Mouse (Mus musculus) liver, embryonic 14.5 days (tissue): ENCODE measurements at regions not wholly inside any gene's neighbourhood (a gene's known extent, or its start where the extent isn't known, plus 50 kb on each side); places are given as distances from the start of the nearest gene placed in this dataset.

Experiments
- ATAC-seq: fragments of 200-750 bp; cut with Nextera tagmentation; 2 replicates; pipeline ENCODE4 v1.8.0; 2017; ENCODE audit warnings: moderate number of reproducible peaks, mild to moderate bottlenecking, moderate library complexity; ENCODE audit not compliant: insufficient read depth
- DNase-seq, 3 experiments: peaks; one replicate each; pipeline ENCODE4 v3.0.0-alpha.2; 2012 to 2013; ENCODE audit warnings: low read depth in 3 of 3, low spot score in 3 of 3
- H3K27ac ChIP-seq: fragments of 300-500 bp; sonication (generic); 2 replicates; pipeline ENCODE4 v1.5.1; 2014; ENCODE audit warnings: moderate library complexity, mild to moderate bottlenecking, control low read depth, inconsistent platforms
- H3K27me3 ChIP-seq: fragments of 300-500 bp; sonication (generic); 2 replicates; pipeline ENCODE4 v1.6.1; 2014; ENCODE audit warnings: mild to moderate bottlenecking, low read length, moderate library complexity; ENCODE audit not compliant: control insufficient read depth, insufficient read depth
- H3K36me3 ChIP-seq: fragments of 300-500 bp; sonication (generic); replicated peaks from 2 replicates; pipeline ENCODE4 v1.6.1; 2014; ENCODE audit warnings: low read depth; ENCODE audit not compliant: control insufficient read depth, insufficient read depth
- H3K4me1 ChIP-seq, 2 experiments: fragments of 200-500 bp in 1 of 2; fragments of 300-500 bp in 1 of 2; sonication (generic) in 1 of 2; replicated peaks; 2 replicates each; pipeline ENCODE4 v1.6.1; 2012 to 2014; ENCODE audit warnings: antibody characterized with exemption in 1 of 2, inconsistent platforms in 1 of 2, low read length in 1 of 2; ENCODE audit not compliant: control insufficient read depth in 2 of 2, insufficient read depth in 2 of 2
- H3K4me2 ChIP-seq: fragments of 300-500 bp; sonication (generic); 2 replicates; pipeline ENCODE4 v1.6.1; 2014; ENCODE audit warnings: low read depth, mild to moderate bottlenecking, control low read depth, moderate library complexity
- H3K4me3 ChIP-seq, 2 experiments: fragments of 200-500 bp in 1 of 2; fragments of 300-500 bp in 1 of 2; sonication (generic) in 1 of 2; 2 replicates each; pipeline ENCODE4 v1.5.1; 2012 to 2014; ENCODE audit warnings: low read depth in 2 of 2, low read length in 2 of 2, mild to moderate bottlenecking in 2 of 2, control low read depth in 1 of 2, inconsistent platforms in 1 of 2, moderate library complexity in 1 of 2; ENCODE audit not compliant: insufficient read depth in 1 of 2
- H3K9ac ChIP-seq: fragments of 300-500 bp; sonication (generic); replicated peaks from 2 replicates; pipeline ENCODE4 v1.6.1; 2014; ENCODE audit warnings: mild to moderate bottlenecking, control low read depth, moderate library complexity
- H3K9me3 ChIP-seq: fragments of 300-500 bp; sonication (generic); 2 replicates; pipeline ENCODE4 v1.6.1; 2016; ENCODE audit warnings: low read length, mixed read lengths; ENCODE audit not compliant: control insufficient read depth
- CTCF ChIP-seq: IDR thresholded peaks from 2 replicates; pipeline ENCODE4 v1.5.1; 2016; ENCODE audit warnings: antibody characterized with exemption, low read depth, control low read depth
- EP300 ChIP-seq: IDR thresholded peaks from 2 replicates; pipeline ENCODE4 v1.6.1; 2016; ENCODE audit warnings: antibody characterized with exemption, low read depth
- WGBS: fragments of 180-500 bp; shearing (Covaris S2); extraction: QIAGEN DNeasy Blood & Tissue Kit; methylation state at CpG from one replicate; pipeline ENCODE4 v1.1.7; 2014; ENCODE audit not compliant: insufficient replicate concordance; 5-methylcytosine and 5-hydroxymethylcytosine counted together

GRCm38 (mm10) chr3:36797025-36797424 is 65.9 kb upstream of the 4932438A13Rik start:
- no peak for DNase-seq
- H3K9me3 ChIP-seq = no peaks in the 10 kb centered on the region
- no peak overlapping the region for H3K4me3 ChIP-seq
- H3K36me3 ChIP-seq = no peaks in the 10 kb centered on the region
- no peak overlapping the region for H3K27ac ChIP-seq
- no peaks in the 10 kb centered on the region for H3K27me3 ChIP-seq
- ATAC-seq = no peak
- 41% methylated on average over 4 of the region's 4 CpGs for WGBS
- H3K4me2 ChIP-seq = no peak overlapping the region
- H3K4me1 ChIP-seq = no peaks in the 10 kb centered on the region; a peak in 1 of 4 replicates
- TF ChIP-seq EP300 (no peak), CTCF (no peak)
- no peak overlapping the region for H3K9ac ChIP-seq

- H3K9me3 ChIP-seq = no peaks in the 10 kb centered on the region
- H3K4me1 ChIP-seq = no peaks in the 10 kb centered on the region; a peak in 1 of 4 replicates
- DNase-seq = no peak
- H3K4me3 ChIP-seq = no peak overlapping the region
- H3K9ac ChIP-seq = no peak overlapping the region
- 23% methylated on average over 13 of the region's 13 CpGs for WGBS
- H3K36me3 ChIP-seq = no peaks in the 10 kb centered on the region
- no peak for TF ChIP-seq EP300
- no peak for TF ChIP-seq CTCF
- no peak for ATAC-seq
- no peak overlapping the region for H3K4me2 ChIP-seq
- H3K27me3 ChIP-seq = no peaks in the 10 kb centered on the region
- no peak overlapping the region for H3K27ac ChIP-seq
Observed at GRCm38 (mm10) chr3:36798160-36798823, 64.6 kb upstream of the 4932438A13Rik start.

- Histone ChIP-seq H3K27ac (no peak overlapping the region), H3K4me3 (no peak overlapping the region), H3K9ac (no peak overlapping the region), H3K4me2 (no peak overlapping the region), H3K9me3 (no peaks in the 10 kb centered on the region), H3K36me3 (no peaks in the 10 kb centered on the region), H3K4me1 (no peaks in the 10 kb centered on the region), H3K27me3 (no peaks in the 10 kb centered on the region)
- no peak for DNase-seq
- TF ChIP-seq CTCF (no peak), EP300 (no peak)
- ATAC-seq = no peak
- 71% methylated on average over 5 of the region's 5 CpGs for WGBS
Observed at GRCm38 (mm10) chr3:36810528-36810927, 52.4 kb upstream of the 4932438A13Rik start.
